Mouse (Mus musculus): Measurements from ENCODE around the gene Guca2b.

DNA sequence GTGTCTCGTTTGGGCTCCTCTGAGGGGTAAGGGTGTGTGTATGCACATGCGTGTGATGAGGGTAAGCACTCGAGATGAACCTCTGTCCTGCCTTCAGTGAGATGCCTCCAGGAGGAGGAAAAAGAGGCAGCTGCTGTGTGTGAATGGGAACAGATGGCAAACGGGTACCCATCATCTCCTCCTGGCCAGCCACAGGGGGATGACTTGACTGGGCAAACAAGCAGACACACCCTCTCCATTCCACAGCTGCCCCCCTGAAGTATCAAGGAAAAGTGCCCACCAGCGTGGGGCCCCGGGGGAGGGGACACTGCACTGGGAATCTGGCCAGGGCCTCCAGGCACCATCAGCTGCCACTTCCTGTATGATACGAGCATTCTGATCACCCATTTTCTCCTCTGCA lies 25.4 kb downstream of the Guca2b start:
- TF ChIP-seq CTCF (IDR thresholded peaks at IDR 0.05; ENCODE audit: extremely low read depth, insufficient read length, insufficient replicate concordance, low read depth, low read length) (no peak), POLR2A (IDR thresholded peaks at IDR 0.05; ENCODE audit: low read depth, low read length) (no peak)
